Mouse (Mus musculus) neural tube, embryonic 15.5 days (tissue): Measurements from ENCODE around the gene Cdk5. TPM values are rescaled to one million over a fixed set of nuclear protein-coding genes. Genes with fewer than 3 reads are reported as not detected.

ENCODE experiments used
- polyA plus RNA-seq: library from polyadenylated mRNA; unstranded; fragments of >200 nt; fragmentation: Nextera tagmentation; extraction: Ambion mirVana; gene quantifications from 2 replicates; pipeline ENCODE4 v1.2.1, GENCODE M21; 2015

The Cdk5 gene
- polyA plus RNA-seq, 1 experiment from 2014 or later, result 133 TPM

Other genes with a start within 250 kb of the Cdk5 start
- 12.7 and 18.2 TPM in 2 replicates for gene Kcnh2, start 71.9 kb downstream of the Cdk5 start, polyA plus RNA-seq
- gene Nos3, start 58.7 kb downstream of the Cdk5 start, polyA plus RNA-seq, result 9.3 and 10.6 TPM in 2 replicates
- gene Atg9b, start 31.4 kb downstream of the Cdk5 start, polyA plus RNA-seq, result 4.0 and 4.8 TPM in 2 replicates
- gene Abcb8, start 29.9 kb downstream of the Cdk5 start, polyA plus RNA-seq, result 49.4 and 52.2 TPM in 2 replicates
- gene Asic3, start 10.1 kb downstream of the Cdk5 start, polyA plus RNA-seq, result 1.6 and 2.4 TPM in 2 replicates
- 15.3 and 19.1 TPM in 2 replicates for gene Slc4a2, start 307 bp upstream of the Cdk5 start, polyA plus RNA-seq
- gene Fastk, start 21.8 kb upstream of the Cdk5 start, polyA plus RNA-seq, result 111 TPM in 2 replicates
- gene Tmub1, start 24.3 kb upstream of the Cdk5 start, polyA plus RNA-seq, result 54.8 and 62.8 TPM in 2 replicates
- 60.2 and 101 TPM in 2 replicates for gene Agap3, start 28.6 kb upstream of the Cdk5 start, polyA plus RNA-seq
- 5.9 and 13.7 TPM in 2 replicates for gene Gbx1, start 103.7 kb upstream of the Cdk5 start, polyA plus RNA-seq
- gene Asb10, start 117.4 kb upstream of the Cdk5 start, polyA plus RNA-seq, result 0.40 and 0.87 TPM in 2 replicates
- gene 4931409K22Rik, start 133.3 kb upstream of the Cdk5 start, polyA plus RNA-seq, result 0.24 and 0.26 TPM in 2 replicates
- gene Abcf2, start 153.9 kb upstream of the Cdk5 start, polyA plus RNA-seq, result 82.8 and 93.1 TPM in 2 replicates
- 19.3 and 21.2 TPM in 2 replicates for gene Chpf2, start 163.2 kb upstream of the Cdk5 start, polyA plus RNA-seq
- gene Smarcd3, start 200.9 kb upstream of the Cdk5 start, polyA plus RNA-seq, result 111 and 135 TPM in 2 replicates